Mouse (Mus musculus) ES-E14 (cell line): ENCODE measurements around the gene Prkd2. TPM values are rescaled to one million over a fixed set of nuclear protein-coding genes. Genes with fewer than 3 reads are reported as not detected.

Experiments
- DNase-seq: peaks from one replicate; pipeline ENCODE4 v3.0.0-alpha.2; 2013; ENCODE audit warnings: low read depth, low spot score
- H3K27ac ChIP-seq: 2 replicates; pipeline ENCODE4 v1.5.1; 2012; ENCODE audit warnings: low read depth, mild to moderate bottlenecking, low read length, moderate library complexity, mixed read lengths; ENCODE audit not compliant: poor library complexity, insufficient read depth, severe bottlenecking
- H3K36me3 ChIP-seq: 2 replicates; pipeline ENCODE4 v1.6.1; 2012; ENCODE audit warnings: mild to moderate bottlenecking, low read length, moderate library complexity, mixed read lengths; ENCODE audit not compliant: control insufficient read depth, poor library complexity, insufficient read depth, severe bottlenecking
- H3K4me1 ChIP-seq, 2 experiments: fragments of 150-350 bp in 1 of 2; sonication (generic) in 1 of 2; 2 replicates each; pipeline ENCODE4 v1.6.1; 2012; ENCODE audit warnings: low read length in 2 of 2, mild to moderate bottlenecking in 1 of 2, mixed read lengths in 1 of 2; ENCODE audit not compliant: control insufficient read depth in 2 of 2, insufficient read depth in 2 of 2, poor library complexity in 1 of 2
- H3K4me3 ChIP-seq, 2 experiments: fragments of 150-350 bp in 1 of 2; sonication (generic) in 1 of 2; 2 replicates each; pipeline ENCODE4 v1.5.1; 2012; ENCODE audit warnings: low read length in 2 of 2, low read depth in 1 of 2, mild to moderate bottlenecking in 1 of 2, mixed read lengths in 1 of 2; ENCODE audit not compliant: insufficient read depth in 1 of 2, poor library complexity in 1 of 2, severe bottlenecking in 1 of 2
- H3K9ac ChIP-seq: 2 replicates; pipeline ENCODE4 v1.6.1; 2012; ENCODE audit warnings: low read depth, mild to moderate bottlenecking, low read length, mixed read lengths; ENCODE audit not compliant: poor library complexity, insufficient read depth, severe bottlenecking
- H3K9me3 ChIP-seq: fragments of 150-350 bp; sonication (generic); 2 replicates; pipeline ENCODE4 v1.6.1; 2012; ENCODE audit warnings: low read depth, mild to moderate bottlenecking, low read length; ENCODE audit not compliant: control insufficient read depth, insufficient read depth
- CHD2 ChIP-seq: IDR thresholded peaks from 2 replicates; pipeline ENCODE4 v1.6.1; 2014; ENCODE audit warnings: mild to moderate bottlenecking, low read depth, low read length, inconsistent platforms
- HCFC1 ChIP-seq: IDR thresholded peaks from 2 replicates; pipeline ENCODE4 v1.6.1; 2012; ENCODE audit warnings: low read length, inconsistent platforms, borderline replicate concordance; ENCODE audit not compliant: insufficient read depth
- MAFK ChIP-seq: IDR thresholded peaks from 2 replicates; pipeline ENCODE4 v1.6.1; 2014; ENCODE audit warnings: mild to moderate bottlenecking, low read depth, low read length, inconsistent platforms; ENCODE audit not compliant: insufficient read depth
- ZC3H11A ChIP-seq: IDR thresholded peaks from 2 replicates; pipeline ENCODE4 v1.6.1; 2012; ENCODE audit warnings: low read depth, mild to moderate bottlenecking, inconsistent platforms, low read length, borderline replicate concordance
- ZNF384 ChIP-seq: IDR thresholded peaks from 2 replicates; pipeline ENCODE4 v1.6.1; 2012; ENCODE audit warnings: low read depth, low read length, inconsistent platforms
- in situ Hi-C, 2 experiments: fragments of 600-800 bp; cut with MboI; formaldehyde crosslinking; loops; one replicate each; pipeline ENCODE4 v1.15.1; 2025; ENCODE audit warnings: low sequenced_read_pairs in 2 of 2, inconsistent platforms in 1 of 2; ENCODE audit not compliant: unreplicated experiment in 2 of 2
- total RNA-seq: library from RNA; depleted of rRNA; stranded (reverse); fragments of 300-350 nt; gene quantifications from 2 replicates; pipeline ENCODE4 v1.2.3, GENCODE M21; 2012

Gene Prkd2
- total RNA-seq, 1 experiment = 5.7 TPM

- in situ Hi-C loops = no loop called here
- Histone ChIP-seq H3K4me3 (no peak overlapping the region; a peak in 1 of 4 replicates), H3K9me3 (no peaks in the 10 kb centered on the region), H3K9ac (no peak overlapping the region), H3K4me1 (peaks cover 3 to 22% of the 10 kb centered on the region in 2 experiments; a peak in 3 of 4 replicates), H3K27ac (no peak overlapping the region), H3K36me3 (peaks cover 30% of the 10 kb centered on the region)
- no peak for DNase-seq
- no peak for TF ChIP-seq ZC3H11A
- TF ChIP-seq MAFK = no peak
- no peak for TF ChIP-seq ZNF384
- TF ChIP-seq HCFC1 = no peak
- TF ChIP-seq CHD2 = no peak
Measured at GRCm38 (mm10) chr7:16841561-16842560, 841 bp upstream of the Prkd2 start.

GRCm38 (mm10) chr7:16843441-16844171, 904 bp downstream of the Prkd2 start:
- Histone ChIP-seq H3K9ac (peak overlapping the region; percentile 72), H3K9me3 (no peaks in the 10 kb centered on the region), H3K36me3 (peaks cover 19% of the 10 kb centered on the region), H3K27ac (no peak overlapping the region), H3K4me3 (peak overlapping the region; percentile 67 to 99), H3K4me1 (peaks cover 3 to 22% of the 10 kb centered on the region in 2 experiments; a peak in 3 of 4 replicates)
- no peak for TF ChIP-seq CHD2
- no peak for TF ChIP-seq MAFK
- no peak for TF ChIP-seq ZC3H11A
- TF ChIP-seq ZNF384 = no peak
- no peak for TF ChIP-seq HCFC1
- DNase-seq = no peak
- in situ Hi-C loops = no loop called here

GRCm38 (mm10) chr7:16844696-16845071, 2.0 kb downstream of the Prkd2 start:
- Histone ChIP-seq H3K27ac (no peak overlapping the region), H3K4me1 (peaks cover 3 to 20% of the 10 kb centered on the region in 2 experiments; a peak in 3 of 4 replicates), H3K36me3 (peaks cover 13% of the 10 kb centered on the region), H3K9ac (no peak overlapping the region), H3K4me3 (no peak overlapping the region), H3K9me3 (no peaks in the 10 kb centered on the region)
- TF ChIP-seq HCFC1 = no peak
- no peak for TF ChIP-seq MAFK
- no peak for TF ChIP-seq ZNF384
- no peak for TF ChIP-seq ZC3H11A
- TF ChIP-seq CHD2 = no peak
- DNase-seq = no peak
- in situ Hi-C loops = no loop called here

- no peak for DNase-seq
- H3K9me3 ChIP-seq = no peaks in the 10 kb centered on the region
- H3K27ac ChIP-seq = no peak overlapping the region
- in situ Hi-C loops = no loop called here
- peaks cover 3 to 20% of the 10 kb centered on the region in 2 experiments; a peak in 3 of 4 replicates for H3K4me1 ChIP-seq
- peak overlapping the region; percentile 12; the same call in 1 of the 2 replicates for H3K9ac ChIP-seq
- peak overlapping the region; percentile 45 to 54; a peak in 3 of 4 replicates for H3K4me3 ChIP-seq
- peaks cover 8% of the 10 kb centered on the region for H3K36me3 ChIP-seq
- TF ChIP-seq ZC3H11A = no peak
- TF ChIP-seq MAFK = no peak
Measured at GRCm38 (mm10) chr7:16845072-16845819, 2.5 kb downstream of the Prkd2 start.
